Mouse (Mus musculus): ENCODE data around the gene Tecpr2. TPM values are rescaled to one million over a fixed set of nuclear protein-coding genes. Genes with fewer than 3 reads are reported as not detected.

The Tecpr2 gene
- polyA plus RNA-seq, 1 experiment from 2014 or later = 1.7 TPM

- H3K9ac ChIP-seq = peak overlapping the region; percentile 24; the same call in 1 of the 2 replicates
- H3K4me2 ChIP-seq = peak overlapping the region; percentile 15
- ATAC-seq (ENCODE audit: low read depth) = peak; percentile 60
- peaks cover 64% of the 10 kb centered on the region for H3K4me1 ChIP-seq (replicated peaks)
- H3K4me3 ChIP-seq (replicated peaks) = no peak overlapping the region
- H3K9me3 ChIP-seq (replicated peaks) = no peaks in the 10 kb centered on the region
- no peaks in the 10 kb centered on the region for H3K36me3 ChIP-seq
- H3K27me3 ChIP-seq = no peaks in the 10 kb centered on the region
- WGBS (ENCODE audit: insufficient replicate concordance) = 26% methylated on average over 14 of the region's 14 CpGs
- DNase-seq = peak; percentile 57
- peak overlapping the region; percentile 77 for H3K27ac ChIP-seq
Observed at GRCm38 (mm10) chr12:111007134-111008103, 118.4 kb downstream of the Tecpr2 start.

- H3K9ac ChIP-seq = 0 out of 2 replicates have a peak overlapping the region, but pooled peaks have one; percentile 24
- H3K27ac ChIP-seq = peak overlapping the region; percentile 77
- no peak overlapping the region for H3K4me3 ChIP-seq (replicated peaks)
- peaks cover 63% of the 10 kb centered on the region for H3K4me1 ChIP-seq (replicated peaks)
- no peak for DNase-seq
- no peaks in the 10 kb centered on the region for H3K36me3 ChIP-seq
- no peaks in the 10 kb centered on the region for H3K27me3 ChIP-seq
- peak overlapping the region; percentile 15 for H3K4me2 ChIP-seq
- H3K9me3 ChIP-seq (replicated peaks) = no peaks in the 10 kb centered on the region
- 45% methylated on average over 11 of the region's 11 CpGs for WGBS (ENCODE audit: insufficient replicate concordance)
- peak; percentile 35; the same call in 1 of the 2 replicates for ATAC-seq (ENCODE audit: low read depth)
Observed at GRCm38 (mm10) chr12:111008500-111009490, 119.7 kb downstream of the Tecpr2 start.

GRCm38 (mm10) chr12:111009615-111010257 lies 120.7 kb downstream of the Tecpr2 start:
- no peak overlapping the region for H3K4me3 ChIP-seq (replicated peaks)
- H3K4me1 ChIP-seq (replicated peaks) = peaks cover 54% of the 10 kb centered on the region
- H3K9ac ChIP-seq = peak overlapping the region; percentile 4; the same call in 1 of the 2 replicates
- H3K27me3 ChIP-seq = no peaks in the 10 kb centered on the region
- WGBS (ENCODE audit: insufficient replicate concordance) = 25% methylated on average over 6 of the region's 6 CpGs
- peak overlapping the region; percentile 11; the same call in 1 of the 2 replicates for H3K4me2 ChIP-seq
- no peaks in the 10 kb centered on the region for H3K36me3 ChIP-seq
- peak overlapping the region; percentile 77 for H3K27ac ChIP-seq
- peak; percentile 76 for ATAC-seq (ENCODE audit: low read depth)
- DNase-seq = no peak
- H3K9me3 ChIP-seq (replicated peaks) = no peaks in the 10 kb centered on the region

- no peak for ATAC-seq (ENCODE audit: low read depth)
- DNase-seq = no peak
- H3K9ac ChIP-seq = no peak overlapping the region
- 48% methylated on average over 3 of the region's 3 CpGs for WGBS (ENCODE audit: insufficient replicate concordance)
- H3K4me1 ChIP-seq (replicated peaks) = peaks cover 9% of the 10 kb centered on the region
- no peaks in the 10 kb centered on the region for H3K9me3 ChIP-seq (replicated peaks)
- H3K36me3 ChIP-seq = no peaks in the 10 kb centered on the region
- H3K4me2 ChIP-seq = no peak overlapping the region
- no peak overlapping the region for H3K27ac ChIP-seq
- no peaks in the 10 kb centered on the region for H3K27me3 ChIP-seq
- no peak overlapping the region for H3K4me3 ChIP-seq (replicated peaks)
Observed at GRCm38 (mm10) chr12:111016807-111017206, 127.7 kb downstream of the Tecpr2 start.

GRCm38 (mm10) chr12:111018068-111018467 lies 129.0 kb downstream of the Tecpr2 start:
- DNase-seq = no peak
- no peaks in the 10 kb centered on the region for H3K9me3 ChIP-seq (replicated peaks)
- H3K27me3 ChIP-seq = no peaks in the 10 kb centered on the region
- ATAC-seq (ENCODE audit: low read depth) = no peak
- H3K9ac ChIP-seq = no peak overlapping the region
- no peak overlapping the region for H3K4me2 ChIP-seq
- H3K27ac ChIP-seq = no peak overlapping the region
- no peak overlapping the region for H3K4me3 ChIP-seq (replicated peaks)
- 85% methylated on average over 11 of the region's 11 CpGs for WGBS (ENCODE audit: insufficient replicate concordance)
- no peaks in the 10 kb centered on the region for H3K36me3 ChIP-seq
- H3K4me1 ChIP-seq (replicated peaks) = peaks cover 12% of the 10 kb centered on the region; the same call in 1 of the 2 replicates

- no peak for ATAC-seq (ENCODE audit: low read depth)
- WGBS (ENCODE audit: insufficient replicate concordance) = 79% methylated on average over 2 of the region's 2 CpGs
Observed at GRCm38 (mm10) chr12:111019086-111019485, 130.0 kb downstream of the Tecpr2 start.

GRCm38 (mm10) chr12:111021138-111021537 lies 132.1 kb downstream of the Tecpr2 start:
- Histone ChIP-seq H3K4me1 (replicated peaks) (peaks cover 12% of the 10 kb centered on the region; the same call in 1 of the 2 replicates), H3K9ac (no peak overlapping the region), H3K36me3 (no peaks in the 10 kb centered on the region), H3K27me3 (no peaks in the 10 kb centered on the region), H3K9me3 (replicated peaks) (no peaks in the 10 kb centered on the region), H3K27ac (no peak overlapping the region), H3K4me3 (replicated peaks) (no peak overlapping the region), H3K4me2 (no peak overlapping the region)
- DNase-seq (no peak), ATAC-seq (ENCODE audit: low read depth) (no peak)
- 39% methylated on average over 1 of the region's 1 CpGs for WGBS (ENCODE audit: insufficient replicate concordance)

More at GRCm38 (mm10) chr12:111019086-111019485, 130.0 kb downstream of the Tecpr2 start:
- H3K36me3 ChIP-seq = no peaks in the 10 kb centered on the region
- H3K4me1 ChIP-seq (replicated peaks) = peaks cover 12% of the 10 kb centered on the region; the same call in 1 of the 2 replicates
- H3K4me2 ChIP-seq = no peak overlapping the region
- no peak overlapping the region for H3K4me3 ChIP-seq (replicated peaks)
- DNase-seq = no peak
- no peak overlapping the region for H3K9ac ChIP-seq
- H3K27me3 ChIP-seq = no peaks in the 10 kb centered on the region
- no peak overlapping the region for H3K27ac ChIP-seq
- no peaks in the 10 kb centered on the region for H3K9me3 ChIP-seq (replicated peaks)

GRCm38 (mm10) chr12:111021577-111021976 lies 132.5 kb downstream of the Tecpr2 start:
- Histone ChIP-seq H3K4me1 (replicated peaks) (peaks cover 9% of the 10 kb centered on the region; the same call in 1 of the 2 replicates), H3K27ac (no peak overlapping the region), H3K4me3 (replicated peaks) (no peak overlapping the region), H3K36me3 (no peaks in the 10 kb centered on the region), H3K27me3 (no peaks in the 10 kb centered on the region), H3K9ac (no peak overlapping the region), H3K4me2 (no peak overlapping the region), H3K9me3 (replicated peaks) (no peaks in the 10 kb centered on the region)
- ATAC-seq (ENCODE audit: low read depth) (no peak), DNase-seq (no peak)
- 32% methylated on average over 3 of the region's 3 CpGs for WGBS (ENCODE audit: insufficient replicate concordance)
